Mouse (Mus musculus) ovary, adult 10 weeks (tissue): ENCODE results near the gene Mill1. TPM values are rescaled to one million over a fixed set of nuclear protein-coding genes. Genes with fewer than 3 reads are reported as not detected.

Experiments used
- polyA plus RNA-seq: library from polyadenylated mRNA; stranded (reverse); fragments of 350-450 nt; fragmentation: Illumina TruSeq; extraction: RNeasy Lipid Tissue Mini Kit (QIAGEN cat#74804); gene quantifications from one replicate; pipeline ENCODE4 v1.2.3, GENCODE M21; 2014

Gene Mill1
- polyA plus RNA-seq: not detected

DNA sequence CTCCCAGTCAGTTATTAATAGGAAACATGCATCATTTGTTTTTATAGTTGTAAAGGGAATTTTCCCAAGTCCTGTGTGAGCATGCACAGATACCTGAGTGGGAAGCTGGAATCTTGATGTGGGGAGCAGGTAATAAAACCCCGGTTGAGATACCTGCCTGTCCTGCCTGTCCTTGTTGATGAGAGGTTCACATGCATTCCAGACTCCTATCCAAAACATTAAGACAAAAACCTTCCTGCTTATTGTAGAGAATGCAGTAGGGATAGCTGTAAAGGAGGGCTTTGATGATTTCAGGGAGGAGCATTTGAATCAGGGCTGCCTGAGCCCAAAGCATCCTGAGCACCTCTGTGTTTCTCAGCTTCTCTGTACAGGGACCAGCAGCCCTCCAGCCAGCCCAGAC lies at the start of gene Mill1:
Gene Mill1 (plus strand): TSS at position 301 of the 400 bp plus-strand sequence.

Other genes with a start within 250 kb of the Mill1 start
- gene Ceacam13, start 235.5 kb upstream of the Mill1 start, polyA plus RNA-seq: not detected
- not detected for gene Ceacam12, start 179.4 kb upstream of the Mill1 start, polyA plus RNA-seq
- not detected for gene Igfl3, start 68.9 kb upstream of the Mill1 start, polyA plus RNA-seq
- not detected for gene Psg18, start 109.7 kb downstream of the Mill1 start, polyA plus RNA-seq
- not detected for gene Psg28, start 186.7 kb downstream of the Mill1 start, polyA plus RNA-seq
- gene Psg26, start 238.8 kb downstream of the Mill1 start, polyA plus RNA-seq: not detected